Mouse (Mus musculus): ENCODE measurements around the gene Vmn2r90.
"Not testable (repeated sequence)": the region's sequence is repeated elsewhere in the genome, so short reads cannot be mapped to it uniquely, and the experiment has no call there.

Gene Vmn2r90

DNA sequence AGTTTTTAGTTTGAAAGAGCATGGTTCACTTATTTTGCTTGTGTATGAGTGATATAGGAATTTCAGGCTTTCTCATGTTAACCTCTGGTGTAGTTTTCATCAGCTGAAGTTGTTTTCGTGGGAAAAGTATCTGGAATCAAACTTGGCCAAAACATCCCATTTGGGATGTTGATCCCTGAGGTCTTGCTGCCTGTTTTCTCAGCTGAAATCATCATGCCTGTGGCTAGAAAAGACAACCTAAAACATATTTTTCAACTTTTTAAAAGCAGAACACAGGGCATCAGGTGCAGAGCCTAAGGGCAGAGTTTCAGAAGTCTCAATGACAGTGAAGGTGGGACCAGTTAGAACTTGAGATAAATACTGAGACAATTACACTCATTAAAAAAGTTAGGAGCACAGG, at the start of gene Vmn2r90:
Vmn2r90 (plus strand) TSS at position 301 of the 400 bp plus-strand sequence.
- DNase-seq = no peak

DNA sequence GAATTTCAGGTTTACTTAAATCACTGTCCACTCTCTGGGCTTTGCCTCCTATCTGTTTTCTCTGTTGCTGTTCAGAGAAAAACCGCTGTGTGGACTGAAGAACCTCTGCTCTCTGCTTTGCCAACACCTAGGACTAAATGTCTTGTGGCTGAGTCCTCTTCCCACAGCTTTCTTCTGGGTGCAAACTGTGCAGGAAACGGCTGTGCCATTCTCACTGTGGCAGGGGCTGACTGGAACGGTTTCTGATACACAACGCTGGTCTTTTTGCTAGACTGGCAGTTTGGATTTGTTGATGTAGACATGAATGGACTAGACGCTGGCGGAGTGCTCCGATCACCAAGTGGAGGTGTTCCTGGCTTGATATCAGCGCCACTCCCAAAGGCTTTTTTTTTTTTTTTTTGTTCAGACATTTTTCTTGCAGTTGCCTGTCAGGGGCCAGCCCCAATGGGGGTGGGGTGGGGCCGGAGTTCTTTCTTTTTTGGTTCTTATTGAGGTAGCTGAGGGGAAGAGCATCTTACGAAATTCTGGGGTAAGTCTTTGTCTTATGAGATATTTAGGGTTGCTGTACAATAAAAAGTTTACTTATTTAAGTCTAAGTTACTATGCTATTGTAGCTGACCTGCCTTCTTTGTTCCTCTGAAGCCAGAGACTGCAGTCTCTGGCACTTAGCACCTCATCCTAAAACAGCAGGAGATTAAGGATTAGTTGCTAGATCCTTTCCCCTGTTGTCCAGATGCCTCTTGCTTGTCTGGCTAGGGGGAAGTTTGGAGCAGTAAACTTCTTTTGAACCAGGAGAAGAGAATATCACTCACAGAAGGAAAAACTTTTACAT, 48.3 kb upstream of the Vmn2r90 start:
- no peak for DNase-seq

DNA sequence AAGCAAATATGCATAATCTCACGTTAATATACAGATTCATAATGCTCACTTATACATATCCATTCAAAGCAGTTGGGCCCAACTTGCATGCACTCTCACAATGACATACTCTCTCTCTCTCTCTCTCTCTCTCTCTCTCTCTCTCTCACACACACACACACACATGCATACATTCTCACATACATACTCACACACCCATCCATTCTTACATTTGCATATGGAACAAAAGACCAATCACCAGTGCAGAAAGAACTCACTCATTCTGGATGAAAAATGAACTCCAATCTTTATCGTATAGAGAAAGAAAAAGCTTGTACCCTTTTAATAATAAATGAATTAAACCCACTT, 47.7 kb upstream of the Vmn2r90 start:
- DNase-seq = no peak

DNA sequence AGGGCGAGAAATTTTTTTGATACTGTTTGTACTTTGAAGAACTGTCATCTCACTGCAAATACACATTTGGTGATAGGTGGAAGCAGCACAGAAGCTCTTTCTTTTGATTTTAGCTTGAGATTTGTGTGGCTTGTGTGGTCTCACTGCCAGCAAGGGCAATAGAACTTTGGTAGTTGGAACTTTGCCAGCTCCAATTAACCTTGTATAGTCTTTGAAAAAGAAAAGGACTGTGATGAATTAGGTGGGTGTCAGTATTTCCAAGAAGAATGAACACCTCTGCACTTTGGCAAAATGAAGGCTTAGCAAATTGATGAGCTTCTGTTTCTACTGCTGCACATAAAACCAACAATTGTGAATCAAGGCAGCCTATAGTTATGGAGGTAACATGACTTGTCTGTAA, 24.8 kb upstream of the Vmn2r90 start:
- DNase-seq = no peak

DNA sequence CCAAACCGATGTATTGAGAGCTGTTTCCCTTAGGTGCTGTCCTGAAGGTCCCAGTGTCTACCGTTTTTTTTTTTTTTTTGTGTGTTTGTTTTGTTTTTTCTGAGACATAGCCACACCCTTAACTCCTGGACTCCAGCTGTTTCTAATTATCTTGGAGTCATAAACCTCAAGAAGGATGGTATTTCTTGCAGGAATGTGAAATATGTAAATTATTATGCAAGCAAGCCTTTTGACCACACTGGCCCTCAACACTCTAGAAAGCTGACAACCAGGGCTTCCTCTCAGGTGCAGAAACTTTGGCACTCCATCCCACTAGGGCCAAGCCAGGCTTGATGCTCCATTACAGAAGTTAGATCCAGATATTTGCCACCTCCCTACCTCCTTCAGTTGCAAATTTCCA, 12.9 kb upstream of the Vmn2r90 start:
- DNase-seq = no peak

DNA sequence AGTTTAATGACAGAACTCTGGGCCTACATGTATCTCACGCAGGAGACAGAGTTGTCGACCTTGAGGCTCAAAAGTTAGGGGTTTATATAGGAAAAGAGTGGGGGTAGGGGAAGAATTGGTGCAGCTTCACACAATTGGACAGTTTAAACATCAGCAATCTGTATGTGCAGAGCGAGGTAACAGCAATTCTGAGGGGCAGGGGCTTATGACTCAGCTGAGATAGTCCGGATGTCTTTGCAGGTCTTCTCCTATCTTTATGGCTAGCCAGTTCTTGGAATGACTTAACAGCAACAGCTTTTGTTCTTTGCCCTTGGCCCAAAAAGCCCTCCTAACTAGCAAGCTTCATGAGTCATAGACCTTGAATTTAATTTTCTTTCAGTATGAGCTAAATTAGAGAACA, 28.8 kb downstream of the Vmn2r90 start:
- DNase-seq = not testable (repeated sequence)

DNA sequence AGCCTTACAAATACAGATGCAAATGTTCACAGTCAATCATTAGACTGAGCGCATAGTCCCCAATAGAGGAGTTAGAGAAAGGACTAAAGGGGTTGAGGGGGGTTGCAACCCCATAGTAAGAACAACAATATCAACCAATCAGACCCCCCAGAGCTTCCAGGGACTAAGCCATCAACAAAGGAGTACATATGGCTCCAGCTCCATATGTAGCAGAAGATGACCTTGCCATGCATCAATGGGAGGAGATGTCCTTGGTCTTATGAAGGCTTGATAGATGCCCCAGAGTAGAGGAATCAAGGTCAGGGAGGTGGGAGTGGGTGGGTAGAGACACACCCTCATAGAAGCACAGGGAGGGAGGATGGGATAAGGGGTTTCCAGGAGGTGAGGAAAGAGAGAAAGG, 35.1 kb downstream of the Vmn2r90 start:
- no peak for DNase-seq

DNA sequence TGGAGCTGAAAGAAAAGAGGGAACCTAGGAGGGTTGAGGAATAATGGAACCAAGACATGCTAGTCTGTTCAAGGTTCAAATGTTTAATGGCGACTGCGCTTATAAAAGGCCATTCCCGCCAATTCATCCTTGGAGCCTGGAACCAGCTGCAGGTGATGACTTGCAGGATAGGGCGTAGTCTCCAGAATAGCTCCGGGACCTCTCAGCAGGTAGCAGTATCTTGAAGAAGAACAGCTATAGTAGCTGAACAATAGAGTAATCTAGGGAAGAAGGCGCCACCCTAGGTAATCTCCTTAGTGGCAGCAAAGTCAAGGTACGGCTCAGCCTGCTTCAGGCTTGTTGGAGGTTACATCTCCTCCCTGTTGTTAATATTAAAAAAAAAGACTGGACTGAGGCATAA, 35.8 kb downstream of the Vmn2r90 start:
- DNase-seq = not testable (repeated sequence)

DNA sequence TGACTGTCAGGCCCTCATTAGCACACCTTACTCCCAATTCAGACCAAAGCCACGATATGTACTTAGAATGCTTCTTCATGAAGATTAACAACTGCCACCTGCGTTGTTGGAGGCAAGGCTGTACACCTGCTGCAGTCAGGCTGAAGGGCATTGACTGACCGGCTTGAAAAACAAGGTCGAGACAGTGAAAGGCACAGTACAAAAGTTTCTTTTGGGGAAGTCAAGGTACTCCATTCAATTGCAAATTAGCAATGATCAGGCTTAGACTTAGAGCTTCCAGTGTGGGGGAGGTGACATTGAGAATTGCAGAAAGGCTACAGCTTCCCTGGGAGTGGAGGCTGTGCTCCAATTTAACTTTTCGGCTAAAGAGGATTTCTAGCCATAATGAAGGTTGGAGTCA, 36.4 kb downstream of the Vmn2r90 start:
- DNase-seq = not testable (repeated sequence)

DNA sequence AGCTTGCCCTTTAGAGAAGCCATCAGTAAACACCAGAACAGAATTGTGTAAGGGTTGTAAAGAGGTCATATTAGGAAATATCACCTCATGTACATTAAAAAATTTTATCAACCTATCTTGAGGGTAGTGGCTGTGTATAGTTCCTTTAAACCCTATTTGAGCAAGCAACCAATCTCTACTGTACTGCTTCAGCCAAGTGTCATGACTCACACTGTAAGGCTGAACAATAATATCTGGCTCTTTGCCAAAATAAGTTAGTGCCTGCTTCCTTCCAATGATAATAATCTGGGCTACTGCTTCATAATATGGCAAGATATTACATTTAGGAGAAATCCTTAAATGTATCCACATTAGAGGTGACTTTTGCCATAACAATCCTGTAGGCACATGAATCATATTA, 38.0 kb downstream of the Vmn2r90 start:
- not testable (repeated sequence) for DNase-seq

DNA sequence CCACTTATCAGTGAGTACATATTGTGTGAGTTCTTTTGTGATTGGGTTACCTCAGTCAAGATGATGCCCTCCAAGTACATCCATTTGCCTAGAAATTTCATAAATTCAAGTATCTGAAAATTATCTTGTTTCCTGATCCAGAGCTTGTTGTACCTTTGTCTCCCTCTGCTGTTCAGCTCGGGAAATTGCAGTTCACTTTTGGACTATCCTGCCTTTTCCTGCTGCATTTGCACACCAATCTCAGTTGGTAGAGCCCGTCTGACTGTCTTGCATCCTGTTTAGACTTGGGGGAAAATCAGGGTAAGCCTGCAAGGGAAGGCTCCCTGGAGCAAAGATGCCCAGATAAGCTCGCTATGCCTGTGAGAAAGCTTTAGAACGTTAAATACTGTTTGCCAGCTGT, 45.8 kb downstream of the Vmn2r90 start:
- DNase-seq = peak; percentile 53 to 59

DNA sequence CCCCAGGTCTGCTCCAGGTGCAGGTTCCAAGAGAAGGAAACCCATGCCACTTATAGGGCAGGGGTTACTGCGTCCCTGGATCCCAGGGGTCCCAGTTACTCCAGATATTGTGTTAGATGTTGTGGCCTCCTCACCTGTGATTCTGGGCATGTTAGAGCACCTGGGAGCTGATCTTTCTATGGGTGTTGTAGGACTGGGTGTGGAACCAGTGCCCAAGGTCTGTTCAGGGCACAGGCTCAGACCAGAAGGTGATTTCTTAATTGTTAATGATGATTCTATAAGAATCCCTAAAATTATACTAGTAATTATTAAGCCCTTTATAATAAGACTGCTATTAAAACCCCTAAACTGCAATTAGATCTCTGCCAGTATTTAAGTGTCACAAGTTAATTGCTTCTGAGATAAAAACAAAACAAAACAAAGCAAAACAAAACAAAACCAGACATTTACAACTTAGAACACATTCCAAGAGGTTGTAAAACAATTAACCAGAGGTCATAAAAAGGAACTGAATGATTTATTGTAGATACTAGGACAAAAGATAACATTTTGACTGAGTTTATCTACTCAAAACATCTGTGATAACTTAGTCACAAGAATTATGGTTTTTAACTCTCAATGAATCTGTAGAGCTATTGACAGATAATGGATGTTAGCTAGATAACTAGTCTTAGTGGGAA, 59.2 kb downstream of the Vmn2r90 start:
- DNase-seq = no peak

DNA sequence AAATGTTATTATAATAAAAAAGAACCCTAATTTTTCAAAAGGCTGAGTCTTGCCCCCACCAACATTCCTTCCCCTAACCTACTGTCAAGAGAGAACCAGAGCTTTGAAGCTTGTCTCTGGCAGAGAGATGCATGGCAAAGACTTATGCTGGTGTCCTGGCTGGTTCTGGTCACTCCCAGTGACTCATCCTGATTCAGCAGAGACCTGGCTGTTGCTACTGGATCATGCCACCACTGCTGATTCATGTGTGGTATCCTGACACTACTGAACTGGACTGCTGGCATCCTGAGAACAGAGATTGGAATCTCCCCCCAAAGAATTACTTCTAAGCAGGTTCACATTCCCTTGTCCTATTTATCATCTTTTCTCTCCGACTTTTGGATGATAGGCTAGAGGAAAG, 60.7 kb downstream of the Vmn2r90 start:
- DNase-seq = no peak

DNA sequence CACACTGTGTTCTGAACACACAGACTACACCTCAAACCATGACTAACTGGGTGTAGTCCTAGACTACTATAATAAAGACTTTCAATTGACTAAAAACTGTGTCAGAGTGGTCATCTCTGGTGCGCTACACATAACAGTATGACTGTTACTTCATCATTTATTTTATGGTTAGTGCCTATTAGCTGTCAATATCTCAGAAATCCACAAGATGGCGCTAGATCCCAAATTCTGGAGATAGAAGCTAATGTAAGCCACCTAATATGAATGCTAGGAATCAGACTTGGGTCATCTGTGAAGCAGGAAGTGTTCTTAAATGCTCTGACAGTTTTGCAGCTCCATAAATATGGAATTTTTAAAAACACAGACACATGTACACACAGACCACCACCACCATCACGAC, 62.9 kb downstream of the Vmn2r90 start:
- DNase-seq = peak; percentile 36 to 44
